Mouse (Mus musculus) myocyte (in vitro differentiated cells): ENCODE data around the gene Akap8l. TPM values are rescaled to one million over a fixed set of nuclear protein-coding genes. Genes with fewer than 3 reads are reported as not detected.

Experiments
- H3K27me3 ChIP-seq: one replicate; pipeline ENCODE4 v1.6.1; 2011; ENCODE audit not compliant: control insufficient read depth, insufficient read depth, insufficient read length
- H3K36me3 ChIP-seq: one replicate; pipeline ENCODE4 v1.6.1; 2011; ENCODE audit not compliant: control insufficient read depth, insufficient read depth
- H3K4me2 ChIP-seq: one replicate; pipeline ENCODE4 v1.6.1; 2011; ENCODE audit warnings: low read depth, control low read depth
- H3K4me3 ChIP-seq: one replicate; pipeline ENCODE4 v1.5.1; 2011; ENCODE audit warnings: mild to moderate bottlenecking, control low read depth, moderate library complexity
- H3K79me2 ChIP-seq: one replicate; pipeline ENCODE4 v1.6.1; 2011; ENCODE audit not compliant: control insufficient read depth, insufficient read depth
- H3ac ChIP-seq: one replicate; pipeline ENCODE4 v1.6.1; 2011; ENCODE audit not compliant: control insufficient read depth, insufficient read length
- CEBPB ChIP-seq: IDR thresholded peaks from 2 replicates; pipeline ENCODE4 v1.6.1; 2011; ENCODE audit warnings: mild to moderate bottlenecking, moderate library complexity; ENCODE audit not compliant: poor library complexity, insufficient read depth, severe bottlenecking
- E2F4 ChIP-seq: IDR thresholded peaks from one replicate; pipeline ENCODE4 v1.6.1; 2011; ENCODE audit warnings: mild to moderate bottlenecking, control low read depth, moderate library complexity; ENCODE audit not compliant: insufficient read depth
- MAX ChIP-seq: IDR thresholded peaks from one replicate; pipeline ENCODE4 v1.6.1; 2011; ENCODE audit warnings: low read depth, mild to moderate bottlenecking, control low read depth
- MYOD1 ChIP-seq, 3 experiments: IDR thresholded peaks; one replicate each; pipeline ENCODE4 v1.6.1; 2011; ENCODE audit warnings: control low read depth in 2 of 3, low read depth in 2 of 3, mild to moderate bottlenecking in 2 of 3, moderate library complexity in 1 of 3; ENCODE audit not compliant: insufficient read length in 2 of 3, control insufficient read depth in 1 of 3
- MYOG ChIP-seq, 3 experiments: IDR thresholded peaks; one replicate each; pipeline ENCODE4 v1.6.1; 2011; ENCODE audit warnings: control low read depth in 2 of 3, low read depth in 2 of 3, mild to moderate bottlenecking in 2 of 3; ENCODE audit not compliant: insufficient read length in 2 of 3, control insufficient read depth in 1 of 3, insufficient read depth in 1 of 3
- POLR2A ChIP-seq: IDR thresholded peaks from one replicate; pipeline ENCODE4 v1.6.1; 2011; ENCODE audit warnings: low read depth, mild to moderate bottlenecking, control low read depth, moderate library complexity; ENCODE audit not compliant: insufficient read length
- POLR2AphosphoS2 ChIP-seq: IDR thresholded peaks from one replicate; pipeline ENCODE4 v1.6.1; 2011; ENCODE audit warnings: low read depth, control low read depth; ENCODE audit not compliant: insufficient read length
- REST ChIP-seq: IDR thresholded peaks from one replicate; pipeline ENCODE4 v1.6.1; 2011; ENCODE audit warnings: mild to moderate bottlenecking, control low read depth, moderate library complexity; ENCODE audit not compliant: insufficient read depth, insufficient read length
- SRF ChIP-seq: IDR thresholded peaks from one replicate; pipeline ENCODE4 v1.6.1; 2011; ENCODE audit warnings: low read depth; ENCODE audit not compliant: control insufficient read depth, insufficient read length
- TCF12 ChIP-seq: IDR thresholded peaks from one replicate; pipeline ENCODE4 v1.6.1; 2011; ENCODE audit warnings: mild to moderate bottlenecking, control low read depth; ENCODE audit not compliant: poor library complexity, insufficient read depth, severe bottlenecking
- TCF3 ChIP-seq: IDR thresholded peaks from one replicate; pipeline ENCODE4 v1.6.1; 2011; ENCODE audit warnings: low read depth, control low read depth; ENCODE audit not compliant: insufficient read length
- USF1 ChIP-seq: IDR thresholded peaks from one replicate; pipeline ENCODE4 v1.6.1; 2011; ENCODE audit warnings: low read depth, mild to moderate bottlenecking, control low read depth, moderate library complexity
- polyA plus RNA-seq: library from polyadenylated mRNA; unstranded; fragments of >200 nt; fragmentation: generic; extraction: Trizol; gene quantifications from one replicate; pipeline ENCODE4 v1.2.1, GENCODE M21; 2012; ENCODE audit warnings: missing spikeins

The Akap8l gene
- polyA plus RNA-seq, 1 experiment = 31.7 TPM

GRCm38 (mm10) chr17:32295901-32296300 lies 54.5 kb downstream of the Akap8l start:
- H3K79me2 ChIP-seq = no peaks in the 10 kb centered on the region
- H3K27me3 ChIP-seq = no peaks in the 10 kb centered on the region
- H3K36me3 ChIP-seq = no peaks in the 10 kb centered on the region
- H3K4me3 ChIP-seq = no peak overlapping the region
- TF ChIP-seq POLR2A (no peak), USF1 (no peak), TCF3 (no peak), TCF12 (no peak), E2F4 (no peak), MYOG (IDR thresholded peaks at IDR 0.05; ENCODE audit: control insufficient read depth in 1 of 3, insufficient read depth in 1 of 3, insufficient read length in 2 of 3, low read depth in 2 of 3) (no peak), REST (no peak), SRF (no peak), MAX (no peak), POLR2AphosphoS2 (no peak), CEBPB (no peak), MYOD1 (IDR thresholded peaks at IDR 0.05; ENCODE audit: control insufficient read depth in 1 of 3, insufficient read length in 2 of 3, low read depth in 2 of 3) (no peak)
- H3ac ChIP-seq = no peak overlapping the region
- H3K4me2 ChIP-seq = no peak overlapping the region

- Histone ChIP-seq H3K27me3 (no peaks in the 10 kb centered on the region), H3K4me2 (no peak overlapping the region), H3K4me3 (no peak overlapping the region), H3ac (no peak overlapping the region), H3K36me3 (no peaks in the 10 kb centered on the region), H3K79me2 (no peaks in the 10 kb centered on the region)
- TF ChIP-seq MAX = no peak
- no peak for TF ChIP-seq TCF12
- no peak for TF ChIP-seq SRF
Measured at GRCm38 (mm10) chr17:32295160-32295559, 55.2 kb downstream of the Akap8l start.

DNA sequence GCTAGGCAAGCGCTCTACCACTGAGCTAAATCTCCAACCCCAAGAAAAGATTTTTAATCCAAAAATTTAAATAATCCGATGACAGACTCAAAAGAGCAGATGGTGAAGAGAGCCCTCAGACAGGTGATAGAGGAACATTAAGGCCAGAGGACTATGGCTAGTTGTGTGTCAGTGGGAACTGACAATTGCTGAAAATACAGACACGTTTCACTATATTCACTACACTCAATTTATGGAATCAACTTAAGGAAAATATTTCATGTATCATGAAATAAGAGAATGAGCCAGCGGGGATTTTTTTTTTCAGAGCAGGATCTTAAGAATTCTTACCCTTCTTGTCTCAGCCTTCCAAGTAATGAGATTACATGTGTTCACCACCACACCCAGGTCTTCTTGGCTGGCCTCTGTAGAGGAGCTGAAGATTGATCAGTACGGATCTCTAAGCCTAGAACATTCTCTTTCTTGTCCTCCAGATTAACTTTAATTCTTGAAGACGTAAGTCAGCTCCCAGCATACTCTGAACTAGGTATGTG lies 65.2 kb downstream of the Akap8l start:
- peak overlapping the region; percentile 72 for H3K4me2 ChIP-seq
- H3K4me3 ChIP-seq = peak overlapping the region; percentile 87
- no peaks in the 10 kb centered on the region for H3K27me3 ChIP-seq
- no peaks in the 10 kb centered on the region for H3K36me3 ChIP-seq
- H3K79me2 ChIP-seq = peaks cover 54% of the 10 kb centered on the region
- H3ac ChIP-seq = peak overlapping the region; percentile 91
- TF ChIP-seq TCF3 (no peak), SRF (no peak), CEBPB (no peak), USF1 (no peak), POLR2A (no peak), E2F4 (no peak), MYOD1 (IDR thresholded peaks at IDR 0.05; ENCODE audit: control insufficient read depth in 1 of 3, insufficient read length in 2 of 3, low read depth in 2 of 3) (no peak), MAX (no peak), MYOG (IDR thresholded peaks at IDR 0.05; ENCODE audit: control insufficient read depth in 1 of 3, insufficient read depth in 1 of 3, insufficient read length in 2 of 3, low read depth in 2 of 3) (no peak), REST (no peak)

DNA sequence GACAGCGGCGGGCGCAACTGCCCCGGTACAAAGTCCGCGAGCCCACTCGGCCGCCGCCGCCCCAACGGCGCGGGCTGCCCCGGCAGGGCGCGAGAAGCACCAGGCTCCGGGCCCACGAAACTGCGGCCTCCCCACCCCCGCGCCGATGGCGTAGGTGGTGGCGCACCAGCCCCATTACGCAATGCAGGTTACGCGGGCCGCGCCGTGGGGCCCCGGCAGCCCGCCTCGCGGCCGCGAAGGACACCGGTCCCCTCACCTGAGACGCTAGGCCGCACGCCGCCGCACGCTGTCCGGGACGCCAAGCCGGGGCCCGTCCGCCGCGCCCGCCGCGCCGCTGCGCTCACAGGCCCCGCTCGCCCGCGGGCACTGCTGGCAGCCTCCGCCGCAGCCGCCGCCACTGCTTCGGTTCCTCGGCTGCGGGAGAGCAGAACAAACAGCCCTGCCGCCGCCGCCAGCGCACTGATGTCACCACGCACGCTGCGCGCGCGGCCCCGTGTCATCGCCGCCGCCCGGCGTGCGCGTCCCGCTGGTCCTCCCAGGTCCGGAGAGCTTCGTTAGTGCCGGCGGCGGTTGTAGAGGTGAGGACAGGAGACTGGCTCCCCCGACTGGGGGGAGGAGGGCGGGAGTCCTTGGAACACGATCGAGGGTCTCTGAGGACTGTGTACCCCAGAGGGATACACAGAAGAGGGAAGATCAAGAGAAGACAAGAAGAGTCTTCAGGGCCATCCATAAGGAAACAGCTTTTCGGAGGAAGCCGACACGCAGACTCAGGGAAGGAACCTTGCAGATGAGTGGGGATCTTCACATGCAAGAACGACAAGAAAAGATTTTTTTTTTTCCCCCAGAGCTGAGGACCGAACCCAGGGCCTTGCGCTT lies 65.9 kb downstream of the Akap8l start, which contains the start of gene Brd4:
Brd4 (minus strand) TSS at position 461 of the 876 bp plus-strand sequence.
- Histone ChIP-seq H3K79me2 (peaks cover 61% of the 10 kb centered on the region), H3K4me2 (peak within 1 kb of the TSS; percentile 81), H3K36me3 (no peaks in the 10 kb centered on the region), H3K27me3 (no peaks in the 10 kb centered on the region), H3ac (peak within 1 kb of the TSS; percentile 91), H3K4me3 (peak within 1 kb of the TSS; percentile 87)
- TF ChIP-seq CEBPB (peak; percentile 68), TCF3 (no peak), POLR2AphosphoS2 (peak; percentile 95), MYOG (IDR thresholded peaks at IDR 0.05; ENCODE audit: control insufficient read depth in 1 of 3, insufficient read depth in 1 of 3, insufficient read length in 2 of 3, low read depth in 2 of 3) (peak in 2 of 3 experiments; percentile 27 to 33), MAX (no peak), MYOD1 (IDR thresholded peaks at IDR 0.05; ENCODE audit: control insufficient read depth in 1 of 3, insufficient read length in 2 of 3, low read depth in 2 of 3) (peak in 1 of 3 experiments; percentile 15), USF1 (no peak), TCF12 (no peak), SRF (no peak), POLR2A (peak; percentile 100)
